Mouse (Mus musculus) hindlimb bud, embryonic 11.5 days (tissue): ENCODE data around the gene Tinf2.

Experiments
- DNase-seq: peaks from one replicate; pipeline ENCODE4 v3.0.0-alpha.2; 2012; ENCODE audit warnings: low read depth, low spot score; ENCODE audit errors: extremely low spot score

The Tinf2 gene

DNA sequence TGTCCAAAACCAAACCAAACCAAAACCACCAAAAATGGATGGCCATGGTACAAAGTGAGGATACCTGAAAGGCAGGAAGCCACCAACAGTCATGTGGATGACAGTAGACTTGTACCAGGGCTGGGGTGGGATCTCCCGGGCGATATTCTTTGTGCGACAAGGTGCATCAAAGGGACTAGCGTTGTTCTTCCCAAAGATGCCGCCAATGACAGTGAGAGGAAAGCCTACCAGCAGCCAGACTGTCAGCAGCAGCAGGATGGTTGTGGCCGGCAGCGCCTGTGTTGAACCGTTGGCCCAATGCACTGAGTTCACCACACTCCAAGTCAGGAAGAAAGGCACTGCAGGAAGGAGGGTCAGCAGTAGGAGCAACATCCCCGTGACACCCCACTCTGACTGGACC is 43.8 kb downstream of the Tinf2 start, which contains the start of gene Gm49378:
TSS of gene Gm49378 (minus strand) at position 101 of the 400 bp plus-strand sequence.
- no peak for DNase-seq

DNA sequence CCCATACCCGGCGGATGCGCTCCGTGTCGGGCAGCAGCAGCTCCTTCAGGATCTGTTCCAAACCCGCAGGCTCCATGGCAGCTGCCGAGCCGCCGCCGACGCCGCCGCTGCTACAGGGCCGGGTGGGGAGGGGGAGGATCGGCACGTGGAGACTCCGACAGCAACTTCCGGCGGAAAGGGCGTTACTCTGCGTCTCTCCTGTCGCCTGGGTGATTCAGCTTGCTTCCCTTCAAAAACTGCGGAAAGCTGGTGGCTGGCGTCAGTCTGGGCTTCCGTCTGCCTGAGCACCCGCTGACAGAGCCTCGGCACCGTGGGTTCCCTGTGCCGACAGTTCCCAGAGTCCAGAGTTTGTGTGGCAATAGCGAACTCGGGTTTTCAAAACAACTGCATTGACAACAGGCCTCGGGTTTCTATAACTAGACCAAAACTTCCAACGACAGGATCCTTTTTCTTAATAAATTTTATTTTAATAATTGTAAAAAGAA is 46.1 kb downstream of the Tinf2 start, which contains the start of gene Ipo4:
TSS of gene Ipo4 (minus strand) at position 435 of the 485 bp plus-strand sequence.
- DNase-seq = peak; percentile 57

DNA sequence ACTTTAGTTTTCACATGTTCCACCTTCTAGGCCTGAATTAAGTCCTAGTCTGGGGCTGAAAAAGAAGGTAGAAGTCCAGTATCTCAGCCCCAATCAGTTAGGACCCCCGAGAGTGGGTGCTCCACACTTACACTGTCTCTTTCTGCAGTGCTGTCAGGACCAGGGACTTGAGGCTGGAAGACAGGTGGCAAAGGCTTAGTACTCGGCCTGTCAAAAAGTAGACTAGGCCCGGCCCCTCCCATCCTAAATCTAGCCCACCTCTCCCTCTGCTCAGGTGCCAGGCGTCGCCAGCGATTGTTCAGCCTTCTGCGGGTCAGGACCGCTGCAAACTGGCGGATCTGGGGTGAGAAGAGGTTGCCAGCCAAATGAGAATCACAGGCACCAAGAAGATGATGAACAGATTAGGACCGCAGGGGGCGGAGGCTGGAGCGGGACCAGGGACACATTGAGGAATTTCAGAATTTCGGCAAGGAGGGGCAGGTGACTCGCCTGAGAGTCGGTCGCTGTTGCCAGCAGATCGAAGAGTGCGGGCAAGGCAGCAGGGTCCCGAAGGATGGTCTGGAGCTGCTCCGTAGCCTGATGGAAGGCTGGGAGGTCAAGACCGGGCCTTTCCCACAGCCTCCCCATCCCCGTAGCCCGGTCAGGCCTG is 46.6 kb downstream of the Tinf2 start:
- DNase-seq = no peak

DNA sequence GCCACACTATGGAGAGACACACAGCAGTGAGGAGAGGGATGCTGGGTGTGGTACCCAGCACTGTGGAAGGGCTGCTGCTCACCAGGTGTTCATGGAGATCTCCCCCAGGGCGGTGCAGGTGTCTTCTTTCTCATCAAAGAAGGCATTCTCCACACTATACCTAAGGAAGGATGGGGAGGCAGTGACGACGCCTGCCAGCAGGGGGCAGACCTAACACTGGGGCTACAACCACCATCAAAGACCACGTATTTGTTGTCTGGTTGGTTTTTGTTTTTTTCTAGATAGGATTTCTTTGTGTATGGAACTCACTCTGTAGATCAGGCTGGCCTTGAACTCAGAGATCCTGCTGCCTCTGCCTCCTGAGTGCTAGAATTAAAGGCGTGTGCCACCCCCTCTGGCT is 52.3 kb downstream of the Tinf2 start:
- no peak for DNase-seq

DNA sequence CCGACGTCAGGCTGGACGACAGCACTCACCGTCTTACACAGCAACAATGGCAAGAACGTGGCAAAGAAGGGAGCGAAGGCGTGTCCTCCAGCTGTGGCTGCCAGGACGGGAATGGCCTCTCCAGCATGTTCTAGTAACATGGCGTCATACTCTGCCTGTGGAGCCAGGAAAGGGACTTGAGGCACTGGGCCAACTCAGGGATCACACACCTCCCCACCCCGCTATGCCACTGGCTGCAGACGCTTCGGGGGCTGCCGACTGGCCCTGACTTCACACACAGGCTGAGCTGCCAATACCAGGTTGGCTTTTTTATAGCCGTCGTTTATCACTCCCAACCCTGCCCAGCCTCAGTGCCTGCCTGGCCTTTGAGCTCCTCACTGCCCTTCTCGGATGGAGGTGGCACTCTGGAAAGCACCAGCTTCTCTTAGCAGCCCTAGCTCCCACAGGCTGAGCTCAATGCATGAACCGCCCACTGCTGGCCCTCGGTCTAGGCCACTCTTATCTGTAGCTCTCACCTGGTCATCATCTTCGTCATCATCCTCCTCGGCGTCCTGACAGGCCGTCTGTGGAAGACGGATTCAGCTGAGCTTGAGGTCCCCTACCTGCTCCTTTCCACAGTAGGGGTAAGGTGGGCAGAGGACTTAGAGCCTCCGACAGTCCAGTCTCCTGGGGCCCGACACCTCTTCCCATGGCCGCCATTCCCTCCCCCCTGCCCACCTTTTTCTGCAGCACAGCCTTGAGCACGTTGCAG is 53.4 kb downstream of the Tinf2 start:
- no peak for DNase-seq
